Mouse (Mus musculus) gastrocnemius, postnatal 25 days (tissue): ENCODE measurements at regions not wholly inside any gene's neighbourhood (a gene's known extent, or its start where the extent isn't known, plus 50 kb on each side); places are given as distances from the start of the nearest gene placed in this dataset.

Source experiments
- DNase-seq: peaks from one replicate; pipeline ENCODE4 v3.0.0; 2022

DNA sequence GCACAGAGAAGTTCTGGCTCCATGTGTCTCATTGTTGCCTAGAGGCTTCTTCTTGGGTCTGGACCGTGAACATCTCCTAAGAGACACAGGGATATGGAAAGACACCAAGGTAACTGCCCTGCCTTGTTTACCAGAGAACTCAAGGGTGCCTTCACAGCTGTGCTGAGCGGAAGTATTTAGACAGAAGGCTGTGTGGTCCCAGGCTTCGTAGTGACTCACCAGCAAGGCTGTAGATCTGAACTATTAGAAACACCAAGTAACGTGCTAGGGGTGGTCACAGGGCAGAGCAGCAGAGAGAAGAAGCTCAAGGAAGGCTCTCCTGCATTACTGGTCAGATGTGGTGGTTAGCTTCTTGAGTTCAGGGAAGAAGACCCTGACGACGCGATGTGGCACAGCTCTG is 51.6 kb upstream of the Lpp start:
- DNase-seq, result peak; percentile 30

DNA sequence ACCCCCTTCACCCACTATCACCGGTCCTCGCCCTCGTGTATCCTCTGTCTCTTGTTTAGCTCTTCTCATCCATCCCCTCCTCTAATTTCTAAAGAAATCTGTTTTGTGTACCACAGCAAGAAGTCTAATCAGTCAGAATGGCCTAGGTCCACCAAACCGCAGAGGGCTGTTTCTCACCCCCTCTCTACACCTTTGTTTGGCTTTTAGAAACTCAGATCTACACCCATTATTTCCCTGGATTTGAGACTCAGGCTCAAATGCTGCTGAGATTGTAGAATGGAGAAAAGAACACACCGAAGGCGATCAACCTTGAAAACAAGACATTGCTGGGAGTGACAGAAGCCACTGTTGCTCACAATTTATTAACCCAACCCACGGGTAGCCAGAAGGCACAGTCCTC is 52.7 kb upstream of the Lpp start:
- no peak for DNase-seq

DNA sequence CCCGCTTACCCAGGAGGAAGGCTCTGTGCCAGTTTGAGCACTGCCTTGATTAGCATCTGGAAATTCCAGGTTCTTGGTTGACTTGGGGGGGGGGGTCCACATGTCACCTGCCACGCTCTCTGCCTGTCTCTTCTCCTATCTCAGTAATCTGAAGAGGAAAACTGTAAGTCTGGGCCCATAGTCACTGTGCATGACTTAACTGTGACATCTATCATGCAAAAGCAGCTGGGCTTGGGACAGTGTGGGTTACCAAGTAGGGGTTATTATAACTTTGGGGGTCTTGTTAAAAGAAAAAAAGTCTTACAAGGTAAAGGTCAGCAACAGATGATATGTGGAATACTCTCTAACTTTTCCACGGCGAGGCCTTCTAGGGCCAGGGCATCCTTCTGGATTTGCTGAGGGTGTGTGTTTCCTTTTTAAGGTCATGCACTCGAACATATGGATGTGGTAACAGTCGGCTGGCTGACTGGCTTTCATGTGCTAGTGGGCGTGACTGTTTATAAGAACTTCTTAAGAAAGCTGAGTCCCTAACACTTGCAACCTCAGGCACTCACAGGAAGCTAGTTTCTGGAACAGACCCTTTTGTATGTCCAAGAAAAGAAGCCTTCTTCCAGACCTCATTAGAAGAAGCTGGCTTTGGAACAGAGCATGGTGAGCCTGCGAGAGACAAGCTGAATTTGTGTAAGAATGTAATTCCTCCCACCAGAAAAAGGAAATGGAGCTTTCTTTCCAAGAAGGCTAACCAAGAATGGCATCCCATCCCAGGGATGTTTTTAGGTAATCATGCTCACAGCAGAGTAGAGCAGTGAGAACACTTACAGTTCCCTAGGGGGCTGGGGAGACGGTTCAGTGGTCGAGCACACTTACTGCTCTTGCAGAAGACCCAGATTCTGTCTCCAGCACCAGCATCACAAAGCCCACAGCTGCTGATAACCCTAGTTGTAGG is 53.7 kb upstream of the Lpp start:
- no peak for DNase-seq

DNA sequence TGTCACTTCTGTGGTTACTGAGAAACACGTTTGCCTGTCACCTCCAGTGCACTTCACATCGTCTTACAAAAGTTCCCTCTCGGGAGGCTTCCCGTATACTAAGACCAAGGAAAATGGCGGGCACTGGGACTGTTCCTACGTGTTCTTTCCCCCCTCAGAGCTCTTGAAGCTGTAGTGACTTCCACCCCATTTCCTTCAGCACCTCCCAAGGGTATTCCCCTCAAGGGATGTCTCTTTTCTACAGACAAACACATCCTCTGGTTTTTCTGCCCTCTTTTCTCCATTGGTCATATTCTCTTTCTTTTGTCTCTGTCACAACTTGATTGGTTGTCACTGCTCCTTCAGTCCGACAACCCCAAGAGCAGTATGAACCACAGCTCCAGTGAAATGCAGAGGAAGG is 54.9 kb upstream of the Lpp start:
- DNase-seq, result no peak

GRCm38 (mm10) chr16:24334389-24334788 is 58.9 kb upstream of the Lpp start:
- no peak for DNase-seq

GRCm38 (mm10) chr16:24331446-24332020 is 61.8 kb upstream of the Lpp start:
- DNase-seq, result no peak

DNA sequence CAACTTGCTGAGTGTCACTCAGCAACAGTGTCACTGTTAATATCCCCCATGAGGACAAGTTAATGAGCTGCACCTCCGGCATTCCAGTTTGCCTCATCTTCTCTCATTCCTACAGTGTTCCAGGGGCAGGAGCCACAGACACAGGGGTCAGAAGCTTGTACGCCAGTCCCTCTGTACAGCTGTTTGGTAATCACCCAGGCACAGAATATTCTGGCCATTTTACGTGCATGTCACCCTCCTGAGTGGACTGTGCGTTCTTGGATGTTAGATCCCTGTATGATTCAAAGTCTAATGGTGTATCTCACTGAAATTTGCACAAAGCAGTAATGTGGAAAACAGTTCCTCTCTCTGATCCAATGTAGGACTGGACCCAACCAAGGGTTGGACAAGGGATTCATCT is 66.7 kb upstream of the Lpp start:
- no peak for DNase-seq

DNA sequence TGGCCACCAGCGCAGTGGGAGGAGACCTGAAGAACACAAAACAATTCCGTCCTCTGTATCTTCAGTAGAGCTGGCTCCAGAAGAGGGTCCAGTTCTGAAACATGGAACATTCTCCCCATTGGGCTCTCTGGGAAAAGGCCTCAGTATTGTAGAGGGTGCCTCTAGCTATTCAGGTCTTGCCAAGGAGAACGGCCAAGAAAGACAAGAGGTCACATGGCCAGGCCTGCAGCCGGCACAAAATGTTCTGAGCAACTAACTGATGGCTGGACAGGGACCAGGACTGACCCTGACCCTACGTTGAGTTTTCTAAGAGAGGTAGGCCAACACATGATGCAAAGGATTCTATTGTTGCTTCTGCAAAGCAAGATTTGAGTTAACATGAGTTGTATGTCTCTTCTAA is 67.3 kb upstream of the Lpp start:
- DNase-seq, result peak; percentile 62

GRCm38 (mm10) chr16:24324917-24325316 is 68.4 kb upstream of the Lpp start:
- DNase-seq, result no peak

GRCm38 (mm10) chr16:24318723-24319437 is 74.4 kb upstream of the Lpp start:
- no peak for DNase-seq

GRCm38 (mm10) chr16:24313544-24314326 is 79.6 kb upstream of the Lpp start:
- no peak for DNase-seq

- DNase-seq, result no peak
Observed at GRCm38 (mm10) chr16:24305391-24305790, 87.9 kb upstream of the Lpp start.

DNA sequence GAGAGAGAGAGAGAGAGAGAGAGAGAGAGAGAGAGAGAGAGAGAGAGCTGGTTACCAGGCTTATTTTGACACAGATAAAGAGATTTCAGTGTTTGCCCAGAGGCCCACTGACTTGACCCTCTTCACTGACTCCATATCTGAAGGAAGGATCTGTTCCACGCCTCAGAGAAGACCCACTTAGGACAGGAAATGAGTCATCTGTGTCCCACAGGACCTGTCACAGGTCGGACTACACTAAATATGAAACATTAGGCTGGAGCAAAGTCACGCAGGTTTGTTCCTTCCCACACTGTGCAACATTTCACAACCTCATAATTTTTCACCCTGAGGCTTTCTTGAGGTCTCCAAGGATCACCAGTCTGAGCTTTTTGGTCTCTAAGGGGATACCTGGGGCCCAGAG is 96.5 kb upstream of the Lpp start:
- DNase-seq, result no peak

GRCm38 (mm10) chr16:24295626-24296440 is 97.5 kb upstream of the Lpp start:
- no peak for DNase-seq

GRCm38 (mm10) chr16:24284215-24284614 is 109.1 kb upstream of the Lpp start:
- DNase-seq, result no peak

GRCm38 (mm10) chr16:24282194-24282683 is 111.1 kb upstream of the Lpp start:
- peak; percentile 94 for DNase-seq

DNA sequence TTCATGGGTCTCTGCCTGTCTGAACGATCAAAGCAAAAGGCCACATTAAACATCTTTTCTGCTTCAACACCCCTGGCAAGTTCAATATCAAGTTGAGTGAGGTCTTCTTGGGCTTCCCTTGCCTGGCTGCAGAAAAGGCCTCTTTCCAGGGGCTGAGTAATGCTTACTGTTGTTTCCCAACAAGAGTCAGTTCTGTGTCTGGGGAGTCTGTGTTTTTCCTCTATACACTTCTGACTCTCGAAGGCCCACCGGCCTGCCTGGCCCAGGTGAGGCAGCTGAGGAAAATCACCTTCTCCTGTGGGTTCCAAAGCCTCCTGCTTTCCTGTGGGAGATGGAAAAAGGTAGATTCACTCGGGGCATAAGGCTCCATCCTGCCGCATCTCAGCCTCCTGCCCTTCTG is 111.7 kb upstream of the Lpp start:
- DNase-seq, result no peak

DNA sequence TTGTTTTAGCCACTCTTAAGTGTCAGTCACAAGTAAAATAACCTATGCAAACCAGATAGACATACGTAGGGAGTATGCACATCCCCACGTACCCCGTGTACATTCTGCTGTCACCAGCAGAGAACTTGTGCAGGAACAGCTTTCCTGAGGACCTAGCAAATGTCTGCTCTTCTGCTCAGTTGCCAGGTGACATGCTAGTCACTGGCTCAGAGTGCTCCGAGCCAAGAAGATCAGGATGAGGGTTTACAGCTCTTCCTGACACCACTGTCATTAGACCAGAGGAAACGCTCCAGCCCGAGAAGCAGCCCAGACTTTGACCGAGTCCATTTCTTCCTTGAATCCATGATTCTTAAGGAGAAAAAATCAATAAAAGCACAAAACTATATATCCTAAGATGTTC is 115.5 kb upstream of the Lpp start:
- DNase-seq, result no peak

DNA sequence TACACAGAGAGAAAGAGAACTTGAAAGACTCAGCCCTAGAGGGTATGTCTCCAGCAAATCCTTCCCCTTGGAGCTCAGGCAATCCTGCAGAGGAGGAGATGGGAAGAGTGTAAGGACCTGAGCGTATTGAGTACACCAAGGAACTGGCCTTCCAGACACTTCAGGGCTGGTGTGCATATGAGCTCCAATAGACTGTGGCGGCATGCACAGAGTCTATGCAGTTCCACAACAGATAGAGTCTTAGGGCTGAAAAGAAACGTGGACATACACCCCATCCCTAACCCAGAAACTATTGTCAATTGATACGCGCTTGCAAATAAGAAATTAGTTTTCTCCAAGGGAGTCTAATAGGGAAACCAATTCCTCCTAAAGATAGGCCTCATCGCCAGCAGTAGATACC is 130.6 kb upstream of the Lpp start:
- no peak for DNase-seq

DNA sequence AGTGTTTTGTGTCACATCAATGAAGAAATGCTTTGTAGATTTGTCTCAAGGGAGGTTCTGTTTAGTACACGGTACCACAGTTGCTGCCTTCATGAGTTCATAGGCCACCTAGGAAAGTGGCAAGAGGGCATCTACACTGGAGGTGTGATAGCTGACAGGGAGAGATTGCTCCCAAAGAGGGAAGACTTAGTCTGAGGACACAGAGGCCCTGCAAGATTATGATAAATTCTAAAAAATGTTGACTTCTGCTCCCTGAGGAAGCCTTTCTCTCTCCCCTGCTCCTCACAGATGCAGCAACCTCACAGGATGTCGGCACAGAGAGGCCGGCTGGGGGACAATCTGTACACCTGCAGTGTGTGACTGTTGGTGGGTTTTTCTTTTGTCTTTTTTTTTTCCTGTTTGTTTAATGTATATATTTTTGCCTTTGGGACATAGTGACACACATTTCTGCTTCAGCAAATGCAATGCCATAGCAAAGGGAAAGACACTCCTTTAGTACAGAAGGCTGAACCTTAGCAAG is 133.5 kb upstream of the Lpp start:
- no peak for DNase-seq

GRCm38 (mm10) chr16:24258991-24259390 is 134.3 kb upstream of the Lpp start:
- no peak for DNase-seq
